Mouse (Mus musculus) lung, postnatal 0 days (tissue): ENCODE results near the gene Diaph2. TPM values are rescaled to one million over a fixed set of nuclear protein-coding genes. Genes with fewer than 3 reads are reported as not detected.

Source experiments
- ATAC-seq: fragments of 200-750 bp; cut with Nextera tagmentation; 2 replicates; pipeline ENCODE4 v1.8.0; 2017; ENCODE audit warnings: moderate library complexity
- DNase-seq: peaks from one replicate; pipeline ENCODE4 v3.0.0-alpha.2; 2016; ENCODE audit warnings: low spot score
- H3K27ac ChIP-seq: fragments of 300-500 bp; sonication (generic); 2 replicates; pipeline ENCODE4 v1.5.1; 2014; ENCODE audit warnings: antibody characterized with exemption, mild to moderate bottlenecking, low read length, mixed read lengths
- H3K27me3 ChIP-seq: fragments of 300-500 bp; sonication (generic); replicated peaks from 2 replicates; pipeline ENCODE4 v1.6.1; 2014; ENCODE audit warnings: low read length, mixed read lengths; ENCODE audit not compliant: insufficient read depth
- H3K36me3 ChIP-seq: fragments of 300-500 bp; sonication (generic); 2 replicates; pipeline ENCODE4 v1.6.1; 2014; ENCODE audit warnings: low read length, mixed read lengths; ENCODE audit not compliant: insufficient read depth
- H3K4me1 ChIP-seq: fragments of 300-500 bp; sonication (generic); 2 replicates; pipeline ENCODE4 v1.6.1; 2014; ENCODE audit warnings: antibody characterized with exemption, low read depth, low read length, mixed read lengths; ENCODE audit not compliant: insufficient read depth
- H3K4me2 ChIP-seq: fragments of 300-500 bp; sonication (generic); replicated peaks from 2 replicates; pipeline ENCODE4 v1.6.1; 2014; ENCODE audit warnings: low read depth, mild to moderate bottlenecking, low read length, moderate library complexity, mixed read lengths
- H3K4me3 ChIP-seq: fragments of 300-500 bp; sonication (generic); 2 replicates; pipeline ENCODE4 v1.5.1; 2014; ENCODE audit warnings: low read depth, low read length
- H3K9ac ChIP-seq: fragments of 300-500 bp; sonication (generic); replicated peaks from 2 replicates; pipeline ENCODE4 v1.6.1; 2014; ENCODE audit warnings: low read depth, mild to moderate bottlenecking
- H3K9me3 ChIP-seq: fragments of 300-500 bp; sonication (generic); 2 replicates; pipeline ENCODE4 v1.6.1; 2016; ENCODE audit warnings: low read length, mixed read lengths
- CTCF ChIP-seq: IDR thresholded peaks from 2 replicates; pipeline ENCODE4 v1.5.1; 2016; ENCODE audit warnings: antibody characterized with exemption, mild to moderate bottlenecking
- EP300 ChIP-seq: IDR thresholded peaks from 2 replicates; pipeline ENCODE4 v1.6.1; 2016; ENCODE audit warnings: antibody characterized with exemption, mild to moderate bottlenecking, control low read depth
- WGBS: fragments of 180-500 bp; shearing (Covaris S2); extraction: QIAGEN DNeasy Blood & Tissue Kit; methylation state at CpG from one replicate; pipeline ENCODE4 v1.1.7; 2014; 5-methylcytosine and 5-hydroxymethylcytosine counted together
- polyA plus RNA-seq: library from polyadenylated mRNA; unstranded; fragments of >200 nt; fragmentation: Nextera tagmentation; extraction: Ambion mirVana; gene quantifications from 2 replicates; pipeline ENCODE4 v1.2.1, GENCODE M21; 2015

Diaph2 gene
- polyA plus RNA-seq, 1 experiment from 2014 or later: 7.5 TPM

GRCm38 (mm10) chrX:129742981-129743380, 6.6 kb upstream of the Diaph2 start:
- Histone ChIP-seq H3K9me3 (no peaks in the 10 kb centered on the region), H3K4me3 (no peak overlapping the region), H3K27me3 (no peaks in the 10 kb centered on the region), H3K27ac (no peak overlapping the region), H3K4me2 (no peak overlapping the region), H3K9ac (no peak overlapping the region), H3K36me3 (no peaks in the 10 kb centered on the region), H3K4me1 (no peaks in the 10 kb centered on the region)
- TF ChIP-seq CTCF (no peak), EP300 (no peak)
- 60% methylated on average over 3 of the region's 3 CpGs for WGBS
- ATAC-seq (no peak), DNase-seq (no peak)

GRCm38 (mm10) chrX:129745976-129746375, 3.6 kb upstream of the Diaph2 start:
- no peaks in the 10 kb centered on the region for H3K36me3 ChIP-seq
- no peak for ATAC-seq
- TF ChIP-seq EP300 (no peak), CTCF (no peak)
- H3K4me3 ChIP-seq: no peak overlapping the region
- H3K27ac ChIP-seq: no peak overlapping the region
- H3K9me3 ChIP-seq: no peaks in the 10 kb centered on the region
- DNase-seq: no peak
- H3K27me3 ChIP-seq: no peaks in the 10 kb centered on the region
- no peak overlapping the region for H3K4me2 ChIP-seq
- no peaks in the 10 kb centered on the region for H3K4me1 ChIP-seq
- WGBS: 59% methylated on average over 3 of the region's 3 CpGs
- no peak overlapping the region for H3K9ac ChIP-seq

- H3K27me3 ChIP-seq: no peaks in the 10 kb centered on the region
- H3K4me2 ChIP-seq: peak overlapping the region; percentile 49
- WGBS: 0% methylated on average over 1 of the region's 1 CpGs
- H3K27ac ChIP-seq: no peak overlapping the region
- no peaks in the 10 kb centered on the region for H3K4me1 ChIP-seq
- no peak for TF ChIP-seq EP300
- peak overlapping the region; percentile 55; the same call in 1 of the 2 replicates for H3K4me3 ChIP-seq
- H3K9me3 ChIP-seq: no peaks in the 10 kb centered on the region
- ATAC-seq (no peak), DNase-seq (no peak)
- no peak overlapping the region for H3K9ac ChIP-seq
- no peaks in the 10 kb centered on the region for H3K36me3 ChIP-seq
Measured at GRCm38 (mm10) chrX:129749102-129749501, 440 bp upstream of the Diaph2 start.

- Histone ChIP-seq H3K4me1 (no peaks in the 10 kb centered on the region), H3K27ac (peak overlapping the region; percentile 82), H3K4me3 (peak overlapping the region; percentile 55), H3K9ac (peak overlapping the region; percentile 46), H3K36me3 (no peaks in the 10 kb centered on the region), H3K27me3 (no peaks in the 10 kb centered on the region), H3K9me3 (no peaks in the 10 kb centered on the region), H3K4me2 (peak overlapping the region; percentile 49)
- TF ChIP-seq CTCF (no peak), EP300 (no peak)
- DNase-seq: peak; percentile 30
- ATAC-seq: peak; percentile 54
- 16% methylated on average over 27 of the region's 31 CpGs for WGBS
Measured at GRCm38 (mm10) chrX:129750094-129750569, 590 bp downstream of the Diaph2 start.

GRCm38 (mm10) chrX:129750606-129751005, 1.1 kb downstream of the Diaph2 start:
- H3K9me3 ChIP-seq: no peaks in the 10 kb centered on the region
- peak; percentile 25 for ATAC-seq
- peak; percentile 26 for DNase-seq
- H3K9ac ChIP-seq: peak overlapping the region; percentile 46; the same call in 1 of the 2 replicates
- H3K4me3 ChIP-seq: peak overlapping the region; percentile 55
- H3K4me1 ChIP-seq: no peaks in the 10 kb centered on the region
- WGBS: 6% methylated on average over 6 of the region's 6 CpGs
- H3K27me3 ChIP-seq: no peaks in the 10 kb centered on the region
- TF ChIP-seq CTCF: no peak
- TF ChIP-seq EP300: no peak
- H3K4me2 ChIP-seq: peak overlapping the region; percentile 49
- H3K27ac ChIP-seq: peak overlapping the region; percentile 82
- H3K36me3 ChIP-seq: no peaks in the 10 kb centered on the region

- H3K27ac ChIP-seq: no peak overlapping the region
- H3K36me3 ChIP-seq: no peaks in the 10 kb centered on the region
- no peaks in the 10 kb centered on the region for H3K27me3 ChIP-seq
- no peak for DNase-seq
- no peak for TF ChIP-seq EP300
- TF ChIP-seq CTCF: no peak
- H3K4me2 ChIP-seq: no peak overlapping the region
- no peak for ATAC-seq
- H3K9ac ChIP-seq: no peak overlapping the region
- H3K4me3 ChIP-seq: no peak overlapping the region
- H3K4me1 ChIP-seq: no peaks in the 10 kb centered on the region
- H3K9me3 ChIP-seq: no peaks in the 10 kb centered on the region
Measured at GRCm38 (mm10) chrX:129756606-129757005, 7.1 kb downstream of the Diaph2 start.

- Histone ChIP-seq H3K9ac (no peak overlapping the region), H3K4me2 (no peak overlapping the region), H3K27ac (no peak overlapping the region), H3K4me3 (no peak overlapping the region), H3K9me3 (no peaks in the 10 kb centered on the region), H3K36me3 (no peaks in the 10 kb centered on the region), H3K27me3 (no peaks in the 10 kb centered on the region), H3K4me1 (no peaks in the 10 kb centered on the region)
- TF ChIP-seq CTCF (no peak), EP300 (no peak)
- 58% methylated on average over 2 of the region's 2 CpGs for WGBS
- DNase-seq (no peak), ATAC-seq (no peak)
Measured at GRCm38 (mm10) chrX:129762649-129763048, 13.1 kb downstream of the Diaph2 start.
